Mouse (Mus musculus) erythroblast, embryonic 14.5 days (primary cell): Measurements from ENCODE around the gene Egfl6. TPM values are rescaled to one million over a fixed set of nuclear protein-coding genes. Genes with fewer than 3 reads are reported as not detected.

Experiments
- H3K27me3 ChIP-seq: 2 replicates; pipeline ENCODE4 v1.6.1; 2012; ENCODE audit warnings: inconsistent platforms; ENCODE audit not compliant: control insufficient read depth
- H3K36me3 ChIP-seq: 2 replicates; pipeline ENCODE4 v1.6.1; 2012; ENCODE audit warnings: mild to moderate bottlenecking, inconsistent platforms; ENCODE audit not compliant: control insufficient read depth
- H3K4me1 ChIP-seq: 2 replicates; pipeline ENCODE4 v1.6.1; 2012; ENCODE audit warnings: inconsistent platforms; ENCODE audit not compliant: control insufficient read depth
- H3K4me3 ChIP-seq: replicated peaks from 2 replicates; pipeline ENCODE3; 2012; ENCODE audit warnings: moderate library complexity, mild to moderate bottlenecking, inconsistent platforms
- H3K9me3 ChIP-seq: 2 replicates; pipeline ENCODE4 v1.6.1; 2012; ENCODE audit warnings: low read length, inconsistent platforms, mixed read lengths; ENCODE audit not compliant: control insufficient read depth
- GATA1 ChIP-seq: IDR thresholded peaks from 2 replicates; pipeline ENCODE4 v1.6.1; 2012; ENCODE audit warnings: low read length, inconsistent platforms, mixed read lengths
- TAL1 ChIP-seq: IDR thresholded peaks from 3 replicates; pipeline ENCODE4 v1.6.1; 2012; ENCODE audit warnings: low read length, inconsistent platforms, mixed read lengths
- polyA plus RNA-seq: library from polyadenylated mRNA; stranded (reverse); fragments of >175 nt; gene quantifications from 2 replicates; pipeline ENCODE4 v1.2.3, GENCODE M21; 2012

The Egfl6 gene
- not detected in 2 replicates for polyA plus RNA-seq

GRCm38 (mm10) chrX:166584947-166585824 lies at the start of gene Egfl6:
Egfl6 (minus strand) TSS chrX:166585720.
- H3K9me3 ChIP-seq, result no peaks in the 10 kb centered on the region
- peaks cover 17% of the 10 kb centered on the region for H3K27me3 ChIP-seq
- TF ChIP-seq GATA1, result no peak
- TF ChIP-seq TAL1, result no peak
- H3K4me3 ChIP-seq, result no peak within 1 kb of the TSS
- H3K36me3 ChIP-seq, result no peaks in the 10 kb centered on the region
- H3K4me1 ChIP-seq, result no peaks in the 10 kb centered on the region

- no peaks in the 10 kb centered on the region for H3K27me3 ChIP-seq
- H3K4me3 ChIP-seq, result no peak overlapping the region
Measured at GRCm38 (mm10) chrX:166626866-166627570, 41.5 kb upstream of the Egfl6 start.

GRCm38 (mm10) chrX:166626174-166626573 lies 40.7 kb upstream of the Egfl6 start:
- no peak overlapping the region for H3K4me3 ChIP-seq
- no peaks in the 10 kb centered on the region for H3K36me3 ChIP-seq
- no peaks in the 10 kb centered on the region for H3K4me1 ChIP-seq
- TF ChIP-seq GATA1 (no peak), TAL1 (no peak)
- no peaks in the 10 kb centered on the region for H3K27me3 ChIP-seq
- no peaks in the 10 kb centered on the region for H3K9me3 ChIP-seq

More at GRCm38 (mm10) chrX:166626866-166627570, 41.5 kb upstream of the Egfl6 start:
- Histone ChIP-seq H3K4me1 (no peaks in the 10 kb centered on the region), H3K36me3 (no peaks in the 10 kb centered on the region), H3K9me3 (no peaks in the 10 kb centered on the region)
- no peak for TF ChIP-seq TAL1
- no peak for TF ChIP-seq GATA1

GRCm38 (mm10) chrX:166623176-166623575 lies 37.7 kb upstream of the Egfl6 start:
- Histone ChIP-seq H3K4me3 (no peak overlapping the region), H3K9me3 (no peaks in the 10 kb centered on the region), H3K27me3 (no peaks in the 10 kb centered on the region), H3K36me3 (no peaks in the 10 kb centered on the region), H3K4me1 (no peaks in the 10 kb centered on the region)
- TF ChIP-seq GATA1 (no peak), TAL1 (no peak)

- Histone ChIP-seq H3K4me1 (no peaks in the 10 kb centered on the region), H3K4me3 (no peak overlapping the region), H3K27me3 (no peaks in the 10 kb centered on the region), H3K9me3 (no peaks in the 10 kb centered on the region), H3K36me3 (no peaks in the 10 kb centered on the region)
- TF ChIP-seq GATA1, result no peak
- TF ChIP-seq TAL1, result no peak
Measured at GRCm38 (mm10) chrX:166621560-166622301, 36.2 kb upstream of the Egfl6 start.

- Histone ChIP-seq H3K36me3 (no peaks in the 10 kb centered on the region), H3K9me3 (no peaks in the 10 kb centered on the region), H3K4me3 (no peak overlapping the region), H3K27me3 (no peaks in the 10 kb centered on the region), H3K4me1 (no peaks in the 10 kb centered on the region)
- TF ChIP-seq TAL1 (no peak), GATA1 (no peak)
Measured at GRCm38 (mm10) chrX:166620900-166621299, 35.4 kb upstream of the Egfl6 start.

- H3K4me3 ChIP-seq, result no peak overlapping the region
- no peaks in the 10 kb centered on the region for H3K27me3 ChIP-seq
- TF ChIP-seq GATA1, result no peak
- no peak for TF ChIP-seq TAL1
- H3K4me1 ChIP-seq, result no peaks in the 10 kb centered on the region
- no peaks in the 10 kb centered on the region for H3K36me3 ChIP-seq
- H3K9me3 ChIP-seq, result no peaks in the 10 kb centered on the region
Measured at GRCm38 (mm10) chrX:166619084-166619483, 33.6 kb upstream of the Egfl6 start.

GRCm38 (mm10) chrX:166615191-166615590 lies 29.7 kb upstream of the Egfl6 start:
- Histone ChIP-seq H3K36me3 (no peaks in the 10 kb centered on the region), H3K9me3 (no peaks in the 10 kb centered on the region), H3K4me1 (no peaks in the 10 kb centered on the region), H3K4me3 (no peak overlapping the region), H3K27me3 (no peaks in the 10 kb centered on the region)
- no peak for TF ChIP-seq GATA1
- no peak for TF ChIP-seq TAL1

GRCm38 (mm10) chrX:166576111-166576510 lies 9.4 kb downstream of the Egfl6 start:
- Histone ChIP-seq H3K9me3 (no peaks in the 10 kb centered on the region), H3K27me3 (no peaks in the 10 kb centered on the region), H3K4me3 (no peak overlapping the region), H3K36me3 (no peaks in the 10 kb centered on the region), H3K4me1 (no peaks in the 10 kb centered on the region)
- TF ChIP-seq GATA1 (no peak), TAL1 (no peak)
